Mouse (Mus musculus) hindbrain, embryonic 13.5 days (tissue): ENCODE measurements at regions not wholly inside any gene's neighbourhood (a gene's known extent, or its start where the extent isn't known, plus 50 kb on each side); places are given as distances from the start of the nearest gene placed in this dataset.
"Not testable (repeated sequence)": the region's sequence is repeated elsewhere in the genome, so short reads cannot be mapped to it uniquely, and the experiment has no call there.

Experiments used
- ATAC-seq: fragments of 200-750 bp; cut with Nextera tagmentation; 2 replicates; pipeline ENCODE4 v1.8.0; 2017; ENCODE audit warnings: moderate TSS enrichment; ENCODE audit not compliant: low FRiP score
- H3K27ac ChIP-seq: fragments of 300-500 bp; sonication (generic); 2 replicates; pipeline ENCODE4 v1.5.1; 2015; ENCODE audit warnings: inconsistent platforms, mild to moderate bottlenecking, moderate library complexity
- H3K27me3 ChIP-seq: fragments of 300-500 bp; sonication (generic); 2 replicates; pipeline ENCODE4 v1.6.1; 2015; ENCODE audit warnings: mild to moderate bottlenecking, inconsistent platforms
- H3K36me3 ChIP-seq: fragments of 300-500 bp; sonication (generic); 2 replicates; pipeline ENCODE4 v1.6.1; 2015; ENCODE audit warnings: mild to moderate bottlenecking, inconsistent platforms
- H3K4me1 ChIP-seq: fragments of 300-500 bp; sonication (generic); replicated peaks from 2 replicates; pipeline ENCODE4 v1.6.1; 2015; ENCODE audit warnings: inconsistent platforms
- H3K4me2 ChIP-seq: fragments of 300-500 bp; sonication (generic); 2 replicates; pipeline ENCODE4 v1.6.1; 2015; ENCODE audit warnings: inconsistent platforms, mild to moderate bottlenecking, moderate library complexity
- H3K4me3 ChIP-seq: fragments of 300-500 bp; sonication (generic); 2 replicates; pipeline ENCODE4 v1.5.1; 2015; ENCODE audit warnings: mild to moderate bottlenecking, inconsistent platforms
- H3K9ac ChIP-seq: fragments of 300-500 bp; sonication (generic); 2 replicates; pipeline ENCODE4 v1.6.1; 2015; ENCODE audit warnings: mild to moderate bottlenecking, inconsistent platforms
- H3K9me3 ChIP-seq: fragments of 300-500 bp; sonication (generic); 2 replicates; pipeline ENCODE4 v1.6.1; 2016; ENCODE audit warnings: inconsistent platforms
- WGBS: fragments of 180-500 bp; shearing (Covaris S2); methylation state at CpG from one replicate; pipeline ENCODE4 v1.1.7; 2015; 5-methylcytosine and 5-hydroxymethylcytosine counted together

- Histone ChIP-seq H3K36me3 (no peaks in the 10 kb centered on the region), H3K27me3 (0 out of 2 replicates have a peak, but pooled peaks cover 2% of the 10 kb centered on the region), H3K9ac (no peak overlapping the region), H3K4me1 (no peaks in the 10 kb centered on the region), H3K27ac (no peak overlapping the region), H3K4me3 (no peak overlapping the region), H3K4me2 (no peak overlapping the region), H3K9me3 (0 out of 2 replicates have a peak, but pooled peaks cover 3% of the 10 kb centered on the region)
- ATAC-seq: no peak
Measured at GRCm38 (mm10) chr7:129750936-129751335, 159.3 kb downstream of the Wdr11 start.

- Histone ChIP-seq H3K9ac (no peak overlapping the region), H3K36me3 (no peaks in the 10 kb centered on the region), H3K9me3 (no peaks in the 10 kb centered on the region), H3K4me1 (no peaks in the 10 kb centered on the region), H3K4me2 (no peak overlapping the region), H3K27ac (no peak overlapping the region), H3K27me3 (no peaks in the 10 kb centered on the region), H3K4me3 (no peak overlapping the region)
- ATAC-seq: no peak
- 79% methylated on average over 5 of the region's 5 CpGs for WGBS
Measured at GRCm38 (mm10) chr7:129754737-129755136, 163.1 kb downstream of the Wdr11 start.

GRCm38 (mm10) chr7:129756138-129756537 lies 164.5 kb downstream of the Wdr11 start:
- no peak for ATAC-seq
- Histone ChIP-seq H3K4me3 (no peak overlapping the region), H3K4me2 (no peak overlapping the region), H3K27me3 (no peaks in the 10 kb centered on the region), H3K27ac (no peak overlapping the region), H3K4me1 (no peaks in the 10 kb centered on the region), H3K36me3 (no peaks in the 10 kb centered on the region), H3K9me3 (no peaks in the 10 kb centered on the region), H3K9ac (no peak overlapping the region)
- 88% methylated on average over 6 of the region's 6 CpGs for WGBS

GRCm38 (mm10) chr7:129759848-129760247 lies 168.2 kb downstream of the Wdr11 start:
- Histone ChIP-seq H3K4me3 (no peak overlapping the region), H3K27me3 (no peaks in the 10 kb centered on the region), H3K4me2 (no peak overlapping the region), H3K9me3 (no peaks in the 10 kb centered on the region), H3K27ac (no peak overlapping the region), H3K36me3 (no peaks in the 10 kb centered on the region), H3K4me1 (peaks cover 8% of the 10 kb centered on the region), H3K9ac (no peak overlapping the region)
- no peak for ATAC-seq
- 85% methylated on average over 4 of the region's 4 CpGs for WGBS

- no peak overlapping the region for H3K4me2 ChIP-seq
- H3K36me3 ChIP-seq: no peaks in the 10 kb centered on the region
- no peak overlapping the region for H3K4me3 ChIP-seq
- H3K9me3 ChIP-seq: no peaks in the 10 kb centered on the region
- ATAC-seq: no peak
- peaks cover 8% of the 10 kb centered on the region for H3K4me1 ChIP-seq
- no peaks in the 10 kb centered on the region for H3K27me3 ChIP-seq
- H3K9ac ChIP-seq: no peak overlapping the region
- no peak overlapping the region for H3K27ac ChIP-seq
- WGBS: 87% methylated on average over 2 of the region's 2 CpGs
Measured at GRCm38 (mm10) chr7:129760386-129760785, 168.7 kb downstream of the Wdr11 start.

- Histone ChIP-seq H3K27me3 (peaks cover 5% of the 10 kb centered on the region; the same call in 1 of the 2 replicates), H3K4me3 (no peak overlapping the region), H3K9me3 (no peaks in the 10 kb centered on the region), H3K36me3 (no peaks in the 10 kb centered on the region), H3K27ac (no peak overlapping the region), H3K9ac (no peak overlapping the region), H3K4me1 (peaks cover 8% of the 10 kb centered on the region), H3K4me2 (no peak overlapping the region)
- 34% methylated on average over 5 of the region's 5 CpGs for WGBS
- ATAC-seq: no peak
Measured at GRCm38 (mm10) chr7:129763754-129764153, 172.1 kb downstream of the Wdr11 start.

GRCm38 (mm10) chr7:129764456-129764970 lies 172.8 kb downstream of the Wdr11 start:
- H3K27ac ChIP-seq: no peak overlapping the region
- H3K4me3 ChIP-seq: no peak overlapping the region
- no peak overlapping the region for H3K9ac ChIP-seq
- H3K4me2 ChIP-seq: no peak overlapping the region
- H3K27me3 ChIP-seq: peaks cover 11% of the 10 kb centered on the region; the same call in 1 of the 2 replicates
- no peaks in the 10 kb centered on the region for H3K36me3 ChIP-seq
- WGBS: 89% methylated on average over 5 of the region's 5 CpGs
- H3K4me1 ChIP-seq: peaks cover 8% of the 10 kb centered on the region
- H3K9me3 ChIP-seq: no peaks in the 10 kb centered on the region
- ATAC-seq: no peak

GRCm38 (mm10) chr7:129765681-129766080 lies 174.0 kb downstream of the Wdr11 start:
- 83% methylated on average over 7 of the region's 7 CpGs for WGBS
- no peak overlapping the region for H3K27ac ChIP-seq
- no peak overlapping the region for H3K4me2 ChIP-seq
- H3K27me3 ChIP-seq: peaks cover 13% of the 10 kb centered on the region; the same call in 1 of the 2 replicates
- H3K36me3 ChIP-seq: no peaks in the 10 kb centered on the region
- H3K4me3 ChIP-seq: no peak overlapping the region
- H3K9me3 ChIP-seq: no peaks in the 10 kb centered on the region
- H3K9ac ChIP-seq: no peak overlapping the region
- no peak for ATAC-seq
- H3K4me1 ChIP-seq: peaks cover 8% of the 10 kb centered on the region

GRCm38 (mm10) chr7:129766087-129766834 lies 174.6 kb downstream of the Wdr11 start:
- H3K36me3 ChIP-seq: no peaks in the 10 kb centered on the region
- H3K9me3 ChIP-seq: no peaks in the 10 kb centered on the region
- no peak overlapping the region for H3K4me3 ChIP-seq
- 70% methylated on average over 6 of the region's 6 CpGs for WGBS
- no peak overlapping the region for H3K4me2 ChIP-seq
- ATAC-seq: no peak
- peaks cover 8% of the 10 kb centered on the region for H3K4me1 ChIP-seq
- H3K27me3 ChIP-seq: peaks cover 17% of the 10 kb centered on the region; the same call in 1 of the 2 replicates
- H3K27ac ChIP-seq: no peak overlapping the region
- H3K9ac ChIP-seq: no peak overlapping the region

- WGBS: 90% methylated on average over 1 of the region's 1 CpGs
- H3K27ac ChIP-seq, H3K9me3 ChIP-seq, H3K4me3 ChIP-seq, H3K4me2 ChIP-seq, ATAC-seq, H3K36me3 ChIP-seq, H3K9ac ChIP-seq: not testable (repeated sequence)
- Histone ChIP-seq H3K27me3 (peaks cover 38% of the 10 kb centered on the region), H3K4me1 (peaks cover 20% of the 10 kb centered on the region)
Measured at GRCm38 (mm10) chr7:129769673-129770072, 178.0 kb downstream of the Wdr11 start.

- no peak overlapping the region for H3K9ac ChIP-seq
- peaks cover 51% of the 10 kb centered on the region for H3K27me3 ChIP-seq
- WGBS: 93% methylated on average over 2 of the region's 2 CpGs
- H3K27ac ChIP-seq: no peak overlapping the region
- H3K4me2 ChIP-seq: no peak overlapping the region
- no peak overlapping the region for H3K4me3 ChIP-seq
- peaks cover 25% of the 10 kb centered on the region for H3K4me1 ChIP-seq
- no peaks in the 10 kb centered on the region for H3K36me3 ChIP-seq
- H3K9me3 ChIP-seq: no peaks in the 10 kb centered on the region
- ATAC-seq: no peak
Measured at GRCm38 (mm10) chr7:129771876-129772275, 180.2 kb downstream of the Wdr11 start.

- Histone ChIP-seq H3K4me3 (no peak overlapping the region), H3K4me2 (no peak overlapping the region), H3K36me3 (no peaks in the 10 kb centered on the region), H3K9ac (no peak overlapping the region), H3K27me3 (peaks cover 59% of the 10 kb centered on the region), H3K4me1 (peaks cover 25% of the 10 kb centered on the region), H3K9me3 (no peaks in the 10 kb centered on the region), H3K27ac (no peak overlapping the region)
- ATAC-seq: no peak
- 78% methylated on average over 11 of the region's 11 CpGs for WGBS
Measured at GRCm38 (mm10) chr7:129772540-129773331, 181.1 kb downstream of the Wdr11 start.
